Mouse (Mus musculus) MEL (cell line): ENCODE data around the gene Msl2. TPM values are rescaled to one million over a fixed set of nuclear protein-coding genes. Genes with fewer than 3 reads are reported as not detected.

Experiments used
- DNase-seq: peaks from one replicate; pipeline ENCODE4 v3.0.0; 2011; ENCODE audit warnings: low read depth, low spot score
- H3K27ac ChIP-seq: 2 replicates; pipeline ENCODE4 v1.5.1; 2012; ENCODE audit warnings: low read depth, mild to moderate bottlenecking, control low read depth, low read length, moderate library complexity; ENCODE audit not compliant: control insufficient read depth
- H3K27me3 ChIP-seq, 2 experiments: fragments of 150-350 bp in 1 of 2; sonication (generic) in 1 of 2; 2 replicates each; pipeline ENCODE4 v1.6.1; 2012; ENCODE audit warnings: low read length in 2 of 2, mild to moderate bottlenecking in 2 of 2, improper control_type of control experiment in 1 of 2, moderate library complexity in 1 of 2; ENCODE audit not compliant: insufficient read depth in 2 of 2, control insufficient read depth in 1 of 2
- H3K36me3 ChIP-seq, 2 experiments: 2 replicates each; pipeline ENCODE4 v1.6.1; 2012 to 2014; ENCODE audit warnings: low read length in 2 of 2, improper control_type of control experiment in 1 of 2, inconsistent platforms in 1 of 2, mild to moderate bottlenecking in 1 of 2; ENCODE audit not compliant: insufficient read depth in 2 of 2, control insufficient read depth in 1 of 2
- H3K4me1 ChIP-seq, 2 experiments: fragments of 150-350 bp in 1 of 2; sonication (generic) in 1 of 2; 2 replicates each; pipeline ENCODE4 v1.6.1; 2012; ENCODE audit warnings: low read length in 2 of 2, improper control_type of control experiment in 1 of 2, mild to moderate bottlenecking in 1 of 2; ENCODE audit not compliant: insufficient read depth in 2 of 2, control insufficient read depth in 1 of 2
- H3K4me3 ChIP-seq, 2 experiments: fragments of 150-350 bp in 1 of 2; sonication (generic) in 1 of 2; 2 replicates each; pipeline ENCODE4 v1.5.1; 2012; ENCODE audit warnings: low read depth in 2 of 2, low read length in 2 of 2, mild to moderate bottlenecking in 2 of 2, moderate library complexity in 2 of 2, control low read depth in 1 of 2, improper control_type of control experiment in 1 of 2; ENCODE audit not compliant: control insufficient read depth in 1 of 2, insufficient read depth in 1 of 2
- H3K79me2 ChIP-seq: 2 replicates; pipeline ENCODE4 v1.6.1; 2012; ENCODE audit warnings: mild to moderate bottlenecking, low read length, moderate library complexity; ENCODE audit not compliant: control insufficient read depth, poor library complexity, insufficient read depth
- H3K9ac ChIP-seq: 2 replicates; pipeline ENCODE4 v1.6.1; 2012; ENCODE audit warnings: low read depth, mild to moderate bottlenecking, control low read depth, low read length, moderate library complexity; ENCODE audit not compliant: control insufficient read depth, poor library complexity, severe bottlenecking
- H3K9me3 ChIP-seq: fragments of 150-350 bp; sonication (generic); replicated peaks from 2 replicates; pipeline ENCODE4 v1.6.1; 2012; ENCODE audit warnings: mild to moderate bottlenecking, low read length, improper control_type of control experiment, moderate library complexity; ENCODE audit not compliant: insufficient read depth
- CHD1 ChIP-seq: IDR thresholded peaks from 2 replicates; pipeline ENCODE4 v1.6.1; 2012; ENCODE audit warnings: low read depth, mild to moderate bottlenecking, inconsistent platforms, low read length, improper control_type of control experiment
- CHD2 ChIP-seq: IDR thresholded peaks from 2 replicates; pipeline ENCODE4 v1.6.1; 2011; ENCODE audit warnings: low read length, improper control_type of control experiment
- E2F4 ChIP-seq: IDR thresholded peaks from 2 replicates; pipeline ENCODE4 v1.6.1; 2011; ENCODE audit warnings: low read depth, low read length, improper control_type of control experiment, borderline replicate concordance
- ELF1 ChIP-seq: IDR thresholded peaks from 2 replicates; pipeline ENCODE4 v1.6.1; 2014; ENCODE audit warnings: low read depth, mild to moderate bottlenecking, inconsistent platforms, low read length, improper control_type of control experiment, moderate library complexity
- EP300 ChIP-seq, 2 experiments: IDR thresholded peaks; 2 replicates each; pipeline ENCODE4 v1.6.1; 2011; ENCODE audit warnings: improper control_type of control experiment in 2 of 2, low read length in 2 of 2, low read depth in 1 of 2, mild to moderate bottlenecking in 1 of 2
- GABPA ChIP-seq: IDR thresholded peaks from 2 replicates; pipeline ENCODE4 v1.6.1; 2012; ENCODE audit warnings: low read depth, mild to moderate bottlenecking, inconsistent platforms, low read length, improper control_type of control experiment, moderate library complexity
- GATA1 ChIP-seq: IDR thresholded peaks from 2 replicates; pipeline ENCODE4 v1.6.1; 2011; ENCODE audit warnings: low read depth, low read length, improper control_type of control experiment
- JUND ChIP-seq: IDR thresholded peaks from 2 replicates; pipeline ENCODE4 v1.6.1; 2011; ENCODE audit warnings: low read depth, mild to moderate bottlenecking, improper control_type of control experiment, low read length
- KAT2A ChIP-seq: conservative IDR thresholded peaks from 2 replicates; pipeline ENCODE4 v1.6.1; 2012; ENCODE audit warnings: low read depth, low read length, improper control_type of control experiment, inconsistent platforms
- MAFK ChIP-seq: IDR thresholded peaks from 2 replicates; pipeline ENCODE4 v1.6.1; 2011; ENCODE audit warnings: low read depth, mild to moderate bottlenecking, low read length, improper control_type of control experiment, borderline replicate concordance
- MAX ChIP-seq: IDR thresholded peaks from 2 replicates; pipeline ENCODE4 v1.6.1; 2011; ENCODE audit warnings: low read length, improper control_type of control experiment
- MAZ ChIP-seq: IDR thresholded peaks from 2 replicates; pipeline ENCODE4 v1.6.1; 2012; ENCODE audit warnings: low read depth, mild to moderate bottlenecking, inconsistent platforms, low read length, improper control_type of control experiment
- MXI1 ChIP-seq: IDR thresholded peaks from 2 replicates; pipeline ENCODE4 v1.6.1; 2011; ENCODE audit warnings: mild to moderate bottlenecking, low read depth, low read length, improper control_type of control experiment
- MYB ChIP-seq: IDR thresholded peaks from 2 replicates; pipeline ENCODE4 v1.6.1; 2011; ENCODE audit warnings: mild to moderate bottlenecking, low read depth, low read length, improper control_type of control experiment
- MYC ChIP-seq: IDR thresholded peaks from 2 replicates; pipeline ENCODE4 v1.6.1; 2011; ENCODE audit warnings: low read depth, mild to moderate bottlenecking, low read length, improper control_type of control experiment, moderate library complexity
- NELFE ChIP-seq: IDR thresholded peaks from 2 replicates; pipeline ENCODE4 v1.6.1; 2011; ENCODE audit warnings: low read depth, low read length, improper control_type of control experiment
- NRF1 ChIP-seq: IDR thresholded peaks from 2 replicates; pipeline ENCODE4 v1.6.1; 2014; ENCODE audit warnings: low read depth, mild to moderate bottlenecking, inconsistent platforms, low read length, improper control_type of control experiment, moderate library complexity; ENCODE audit not compliant: poor library complexity, insufficient read depth, severe bottlenecking
- POLR2A ChIP-seq, 2 experiments: IDR thresholded peaks; 2 replicates each; pipeline ENCODE4 v1.6.1; 2011 to 2012; ENCODE audit warnings: low read length in 2 of 2, mild to moderate bottlenecking in 2 of 2, control low read depth in 1 of 2, improper control_type of control experiment in 1 of 2, low read depth in 1 of 2, moderate library complexity in 1 of 2; ENCODE audit not compliant: control insufficient read depth in 1 of 2, insufficient read depth in 1 of 2, poor library complexity in 1 of 2
- POLR2AphosphoS2 ChIP-seq: IDR thresholded peaks from 2 replicates; pipeline ENCODE4 v1.6.1; 2011; ENCODE audit warnings: low read length, improper control_type of control experiment
- POLR2AphosphoS5 ChIP-seq: IDR thresholded peaks from 2 replicates; pipeline ENCODE4 v1.6.1; 2012; ENCODE audit warnings: low read depth, borderline replicate concordance, mild to moderate bottlenecking, inconsistent platforms, low read length, moderate library complexity, mixed read lengths
- RCOR1 ChIP-seq: IDR thresholded peaks from 2 replicates; pipeline ENCODE4 v1.6.1; 2012; ENCODE audit warnings: low read depth, mild to moderate bottlenecking, inconsistent platforms, low read length, improper control_type of control experiment
- SIN3A ChIP-seq: IDR thresholded peaks from 2 replicates; pipeline ENCODE4 v1.6.1; 2012; ENCODE audit warnings: low read length, improper control_type of control experiment, inconsistent platforms
- SMC3 ChIP-seq: IDR thresholded peaks from 2 replicates; pipeline ENCODE4 v1.6.1; 2011; ENCODE audit warnings: low read depth, low read length, improper control_type of control experiment
- TAL1 ChIP-seq: IDR thresholded peaks from 2 replicates; pipeline ENCODE4 v1.6.1; 2012; ENCODE audit warnings: mild to moderate bottlenecking, inconsistent platforms, low read length, moderate library complexity, mixed read lengths
- TBP ChIP-seq: IDR thresholded peaks from 2 replicates; pipeline ENCODE4 v1.8.0; 2011; ENCODE audit warnings: low read depth, low read length, improper control_type of control experiment
- UBTF ChIP-seq: IDR thresholded peaks from 2 replicates; pipeline ENCODE4 v1.6.1; 2012; ENCODE audit warnings: low read depth, mild to moderate bottlenecking, inconsistent platforms, low read length, improper control_type of control experiment, moderate library complexity, borderline replicate concordance; ENCODE audit not compliant: insufficient read depth
- USF1 ChIP-seq: IDR thresholded peaks from 2 replicates; pipeline ENCODE4 v1.6.1; 2014; ENCODE audit warnings: low read depth, mild to moderate bottlenecking, inconsistent platforms, low read length, improper control_type of control experiment, moderate library complexity
- USF2 ChIP-seq, 2 experiments: IDR thresholded peaks; 2 replicates each; pipeline ENCODE4 v1.6.1; 2011 to 2012; ENCODE audit warnings: improper control_type of control experiment in 2 of 2, low read length in 2 of 2, borderline replicate concordance in 1 of 2, inconsistent platforms in 1 of 2, low read depth in 1 of 2, mild to moderate bottlenecking in 1 of 2; ENCODE audit not compliant: insufficient read depth in 1 of 2
- ZC3H11A ChIP-seq: IDR thresholded peaks from 2 replicates; pipeline ENCODE4 v1.6.1; 2012; ENCODE audit warnings: low read depth, mild to moderate bottlenecking, inconsistent platforms, low read length, improper control_type of control experiment
- ZKSCAN1 ChIP-seq: IDR thresholded peaks from 2 replicates; pipeline ENCODE4 v1.6.1; 2012; ENCODE audit warnings: low read depth, mild to moderate bottlenecking, inconsistent platforms, low read length, improper control_type of control experiment, moderate library complexity
- ZMIZ1 ChIP-seq: IDR thresholded peaks from 2 replicates; pipeline ENCODE4 v1.6.1; 2012; ENCODE audit warnings: low read depth, mild to moderate bottlenecking, inconsistent platforms, low read length, improper control_type of control experiment, moderate library complexity
- ZNF384 ChIP-seq: IDR thresholded peaks from 2 replicates; pipeline ENCODE4 v1.6.1; 2012; ENCODE audit warnings: low read depth, mild to moderate bottlenecking, inconsistent platforms, low read length, improper control_type of control experiment
- polyA plus RNA-seq, 2 experiments: library from polyadenylated mRNA; stranded (reverse) in 1 of 2; unstranded in 1 of 2; fragments of >175 nt in 1 of 2; fragments of >200 nt in 1 of 2; gene quantifications; 2 replicates each; pipeline versions ENCODE4 v1.2.1 to v1.2.4; 2012; ENCODE audit warnings: low replicate concordance in 2 of 2, low read depth in 1 of 2; ENCODE audit not compliant: insufficient read length in 2 of 2, insufficient read depth in 1 of 2, missing spikeins in 1 of 2
- total RNA-seq: library from RNA; depleted of rRNA; stranded (reverse); fragments of 300-350 nt; gene quantifications from 2 replicates; pipeline ENCODE4 v1.2.3, GENCODE M21; 2012

Msl2 gene
- total and polyA plus RNA-seq, 3 experiments, result 19.7 to 39.6 (median 29.6) TPM

- Histone ChIP-seq H3K36me3 (peaks cover 0 to 26% of the 10 kb centered on the region in 2 experiments; a peak in 2 of 4 replicates), H3K9ac (peak overlapping the region; percentile 91), H3K79me2 (peaks cover 75% of the 10 kb centered on the region), H3K27ac (peak overlapping the region; percentile 87), H3K27me3 (no peaks in the 10 kb centered on the region), H3K4me1 (peaks cover 0 to 7% of the 10 kb centered on the region in 2 experiments; a peak in 2 of 4 replicates), H3K4me3 (peak overlapping the region; percentile 96 to 99), H3K9me3 (no peaks in the 10 kb centered on the region)
- peak; percentile 77 for DNase-seq
- TF ChIP-seq EP300 (IDR thresholded peaks at IDR 0.05; ENCODE audit: low read depth in 1 of 2, low read length in 2 of 2), result no peak; a peak in 1 of 4 replicates
- TF ChIP-seq E2F4, result no peak
- no peak for TF ChIP-seq CHD2
- no peak for TF ChIP-seq ZNF384
- 0 out of 2 replicates have a peak, but pooled peaks have one; percentile 13 for TF ChIP-seq MXI1
- TF ChIP-seq MYC, result no peak
- no peak for TF ChIP-seq JUND
- no peak for TF ChIP-seq RCOR1
- no peak for TF ChIP-seq NRF1
- TF ChIP-seq POLR2AphosphoS2, result 0 out of 2 replicates have a peak, but pooled peaks have one; percentile 13
- TF ChIP-seq MAX, result no peak
- no peak for TF ChIP-seq TBP
- TF ChIP-seq MAZ, result no peak
- no peak for TF ChIP-seq POLR2A (IDR thresholded peaks at IDR 0.05; ENCODE audit: control insufficient read depth in 1 of 2, insufficient read depth in 1 of 2, low read depth in 1 of 2, low read length in 2 of 2, poor library complexity in 1 of 2)
- TF ChIP-seq USF2 (IDR thresholded peaks at IDR 0.05; ENCODE audit: borderline replicate concordance in 1 of 2, insufficient read depth in 1 of 2, low read depth in 1 of 2, low read length in 2 of 2), result no peak
- no peak for TF ChIP-seq UBTF
- TF ChIP-seq SMC3, result no peak
- no peak for TF ChIP-seq NELFE
- no peak for TF ChIP-seq TAL1
- 0 out of 2 replicates have a peak, but pooled peaks have one; percentile 8 for TF ChIP-seq MAFK
- no peak for TF ChIP-seq ZKSCAN1
- TF ChIP-seq USF1, result no peak
- TF ChIP-seq CHD1, result 0 out of 2 replicates have a peak, but pooled peaks have one; percentile 24
- no peak for TF ChIP-seq POLR2AphosphoS5
- TF ChIP-seq SIN3A, result peak; percentile 51
- TF ChIP-seq GABPA, result no peak
- no peak for TF ChIP-seq MYB
- no peak for TF ChIP-seq GATA1
- no peak for TF ChIP-seq KAT2A
- TF ChIP-seq ELF1, result peak; percentile 58
- no peak for TF ChIP-seq ZC3H11A
- TF ChIP-seq ZMIZ1, result no peak
Observed at GRCm38 (mm10) chr9:101076095-101076875, 2.4 kb downstream of the Msl2 start.
